Mouse (Mus musculus) R1 (cell line): ENCODE data around the gene Ddx28.

ENCODE experiments used
- DNase-seq: peaks from one replicate; pipeline ENCODE4 v3.0.0-alpha.2; 2018; ENCODE audit warnings: low read depth, low spot score

Ddx28 gene

DNA sequence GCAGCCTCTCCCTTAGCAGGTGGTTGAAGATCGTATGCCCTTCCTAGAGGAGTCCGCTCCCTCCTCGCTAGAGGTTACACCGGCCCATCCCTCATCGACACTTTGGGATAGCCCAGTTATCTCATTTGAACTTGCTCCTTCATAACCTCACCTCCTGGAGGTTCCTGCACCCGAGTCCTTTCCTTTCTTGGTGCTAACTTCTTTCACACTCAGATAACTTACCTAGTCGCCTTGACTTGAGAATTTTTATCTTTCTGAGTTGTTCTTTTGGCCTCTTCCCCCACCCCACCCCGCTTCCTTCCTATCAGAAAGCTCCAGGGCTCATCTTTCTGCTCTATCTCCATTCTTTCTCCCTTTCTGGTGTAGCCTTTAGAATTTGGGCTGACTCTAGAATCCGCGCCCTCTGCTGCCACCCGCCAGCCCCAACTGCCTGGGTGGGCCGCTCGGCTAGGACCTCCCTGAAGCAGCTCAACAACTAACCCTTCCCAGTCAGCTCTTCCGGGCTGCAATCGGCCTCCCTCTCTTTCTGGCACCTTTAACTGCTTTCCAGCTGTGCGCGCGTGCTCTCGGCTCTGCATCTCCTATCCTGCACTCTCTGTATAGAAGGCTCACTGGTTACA, 44.9 kb downstream of the Ddx28 start:
- DNase-seq, result peak; percentile 87

- peak; percentile 75 for DNase-seq
Observed at GRCm38 (mm10) chr8:105965905-105966341, 45.8 kb downstream of the Ddx28 start, which contains the start of gene Slc12a4. TSS of gene Slc12a4 (minus strand) at chr8:105966097.

GRCm38 (mm10) chr8:105965266-105965904, 46.3 kb downstream of the Ddx28 start:
- peak; percentile 50 for DNase-seq

DNA sequence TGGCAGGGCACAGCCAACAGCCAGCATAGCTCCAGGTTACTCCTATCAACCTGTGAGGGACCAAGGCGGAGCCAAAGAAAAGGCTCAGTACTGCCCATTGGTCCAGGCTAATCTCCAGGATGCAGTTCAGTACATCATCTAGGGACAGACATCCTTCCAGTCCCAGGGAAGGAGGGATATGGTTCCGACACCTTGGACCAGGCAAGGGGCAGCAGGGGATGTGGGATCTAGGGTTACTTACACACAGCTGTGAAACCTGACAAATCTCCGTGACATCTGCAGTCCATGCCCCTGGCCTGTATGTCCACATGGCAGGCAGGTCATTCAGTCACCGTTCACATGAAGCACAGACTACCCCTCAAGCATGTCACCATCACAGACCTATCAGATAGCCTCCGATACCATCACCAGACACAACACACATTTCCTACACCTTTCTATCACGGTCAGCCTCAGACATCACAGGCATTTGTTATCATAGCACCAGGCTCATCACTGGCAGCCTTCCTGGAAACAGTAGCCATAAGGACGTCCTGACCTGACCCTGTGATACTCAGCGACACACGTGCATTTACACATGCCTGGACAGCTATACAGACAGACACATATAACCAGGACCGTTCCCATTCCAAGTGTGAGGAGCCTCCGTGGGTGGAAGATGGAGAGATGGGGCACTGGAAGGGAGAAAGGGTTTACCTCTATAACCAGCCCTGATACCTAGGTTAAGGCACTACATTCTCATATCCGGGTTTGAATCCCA, 47.0 kb downstream of the Ddx28 start:
- DNase-seq, result no peak

DNA sequence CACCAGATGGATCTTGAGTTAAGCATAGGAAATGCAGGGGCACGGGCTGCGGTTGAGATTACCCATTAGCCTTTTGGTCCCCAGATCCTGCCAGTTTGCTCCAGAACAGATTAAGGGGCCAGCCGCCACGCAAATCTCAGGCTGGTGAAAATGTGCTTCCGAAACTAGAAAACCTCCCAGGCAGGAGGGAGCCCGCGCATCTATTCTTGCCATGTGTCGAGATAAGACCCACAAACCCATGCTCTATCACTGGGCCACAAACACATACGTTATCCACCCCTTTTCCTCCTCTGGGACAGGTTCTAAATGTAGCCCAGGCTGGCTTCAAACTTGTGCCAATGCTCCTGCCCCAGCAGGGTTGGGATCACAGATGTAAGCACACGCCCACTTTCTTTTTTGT, 50.1 kb downstream of the Ddx28 start:
- no peak for DNase-seq

- peak; percentile 71 for DNase-seq
Observed at GRCm38 (mm10) chr8:105961101-105961500, 50.6 kb downstream of the Ddx28 start.
